Mouse (Mus musculus) adrenal gland, adult 18-20 months (tissue): Measurements from ENCODE around the gene Abtb1. TPM values are rescaled to one million over a fixed set of nuclear protein-coding genes. Genes with fewer than 3 reads are reported as not detected.

ENCODE experiments used
- DNase-seq, 2 experiments: peaks; one replicate each; pipeline ENCODE4 v3.0.0; 2021 to 2022; ENCODE audit warnings: low spot score in 2 of 2
- total RNA-seq, 2 experiments: library from RNA; stranded (reverse); gene quantifications; 1 replicate in 1 of 2; 2 replicates in 1 of 2; pipeline ENCODE4 v1.2.3; 2021

The Abtb1 gene
- total RNA-seq, 2 experiments from 2014 or later, result 17.1 to 25.0 TPM

GRCm38 (mm10) chr6:88857249-88857648 lies 15.5 kb upstream of the Abtb1 start:
- no peak for DNase-seq

DNA sequence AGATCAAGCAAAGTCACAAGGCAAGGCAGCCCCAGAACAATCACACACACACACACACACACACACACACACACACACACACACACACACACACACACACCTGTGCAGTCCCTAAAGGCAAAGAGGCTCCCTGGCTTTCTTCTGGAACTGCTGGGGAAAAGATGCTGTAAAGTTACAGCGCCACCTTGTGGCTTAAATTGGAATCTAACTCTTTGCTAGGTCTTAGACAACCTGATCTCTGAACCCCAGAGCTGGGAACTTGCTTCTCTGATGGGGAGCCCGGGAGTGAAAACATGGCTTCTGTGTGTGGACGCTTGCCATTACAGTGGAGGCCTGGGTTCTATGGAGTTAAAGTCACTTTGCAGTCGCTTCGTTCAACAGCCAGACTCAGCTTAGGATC lies 13.9 kb upstream of the Abtb1 start:
- peak; percentile 51 to 66 for DNase-seq

- DNase-seq, result no peak
Measured at GRCm38 (mm10) chr6:88854509-88854908, 12.7 kb upstream of the Abtb1 start.

DNA sequence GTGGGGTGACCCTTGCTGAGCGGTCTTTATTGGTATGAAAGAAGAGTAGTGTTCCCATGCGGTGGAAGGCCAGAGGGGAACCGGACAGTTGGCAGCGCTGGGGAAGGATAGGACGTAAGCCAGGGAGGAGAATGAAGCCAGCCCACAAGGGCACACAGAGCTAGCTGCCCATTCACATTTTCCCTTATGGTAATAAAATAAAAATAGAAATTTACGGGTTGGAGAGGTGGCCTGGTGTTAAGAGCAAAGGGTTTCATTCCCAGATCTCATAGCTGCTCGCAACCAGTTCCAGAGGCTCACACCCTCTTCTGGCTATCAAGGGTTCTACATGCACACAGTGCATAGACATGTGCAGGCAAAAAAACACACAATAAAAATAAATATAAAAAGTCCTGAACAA lies 8.2 kb upstream of the Abtb1 start:
- no peak for DNase-seq

- no peak for DNase-seq
Measured at GRCm38 (mm10) chr6:88849270-88849669, 7.5 kb upstream of the Abtb1 start.

GRCm38 (mm10) chr6:88847571-88847970 lies 5.8 kb upstream of the Abtb1 start:
- DNase-seq, result no peak

DNA sequence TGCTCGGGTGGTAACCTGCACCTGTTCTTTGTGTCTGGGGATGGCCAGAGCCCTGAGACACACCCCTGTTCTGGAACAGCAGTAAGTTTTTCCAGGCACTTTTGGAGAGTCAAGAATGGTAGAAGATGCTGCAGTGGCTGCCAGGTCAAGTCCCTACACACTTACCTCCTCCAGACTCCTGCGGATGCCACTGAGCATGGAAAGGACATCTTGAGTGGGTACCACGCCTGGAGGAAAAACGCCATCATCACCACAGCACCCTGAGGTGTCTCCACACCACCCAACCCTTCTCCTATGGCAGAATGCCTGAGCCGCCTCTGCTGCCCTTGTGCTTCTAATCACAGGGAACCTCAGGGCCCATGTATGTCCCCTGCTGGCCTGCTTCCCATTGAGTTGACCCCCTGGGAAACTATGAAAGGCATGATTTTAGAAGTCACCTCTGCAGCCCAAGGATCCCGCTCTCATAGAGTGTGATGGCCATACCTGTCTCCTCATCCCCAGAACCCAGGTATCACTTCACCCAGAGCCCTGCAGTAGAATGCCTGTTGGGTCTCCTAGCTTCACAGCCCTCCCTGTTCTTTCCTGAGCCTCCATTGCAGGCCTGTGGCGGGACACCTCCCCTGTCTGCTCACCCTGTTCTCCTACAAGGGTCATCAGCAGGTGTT lies 3.2 kb upstream of the Abtb1 start:
- no peak for DNase-seq

DNA sequence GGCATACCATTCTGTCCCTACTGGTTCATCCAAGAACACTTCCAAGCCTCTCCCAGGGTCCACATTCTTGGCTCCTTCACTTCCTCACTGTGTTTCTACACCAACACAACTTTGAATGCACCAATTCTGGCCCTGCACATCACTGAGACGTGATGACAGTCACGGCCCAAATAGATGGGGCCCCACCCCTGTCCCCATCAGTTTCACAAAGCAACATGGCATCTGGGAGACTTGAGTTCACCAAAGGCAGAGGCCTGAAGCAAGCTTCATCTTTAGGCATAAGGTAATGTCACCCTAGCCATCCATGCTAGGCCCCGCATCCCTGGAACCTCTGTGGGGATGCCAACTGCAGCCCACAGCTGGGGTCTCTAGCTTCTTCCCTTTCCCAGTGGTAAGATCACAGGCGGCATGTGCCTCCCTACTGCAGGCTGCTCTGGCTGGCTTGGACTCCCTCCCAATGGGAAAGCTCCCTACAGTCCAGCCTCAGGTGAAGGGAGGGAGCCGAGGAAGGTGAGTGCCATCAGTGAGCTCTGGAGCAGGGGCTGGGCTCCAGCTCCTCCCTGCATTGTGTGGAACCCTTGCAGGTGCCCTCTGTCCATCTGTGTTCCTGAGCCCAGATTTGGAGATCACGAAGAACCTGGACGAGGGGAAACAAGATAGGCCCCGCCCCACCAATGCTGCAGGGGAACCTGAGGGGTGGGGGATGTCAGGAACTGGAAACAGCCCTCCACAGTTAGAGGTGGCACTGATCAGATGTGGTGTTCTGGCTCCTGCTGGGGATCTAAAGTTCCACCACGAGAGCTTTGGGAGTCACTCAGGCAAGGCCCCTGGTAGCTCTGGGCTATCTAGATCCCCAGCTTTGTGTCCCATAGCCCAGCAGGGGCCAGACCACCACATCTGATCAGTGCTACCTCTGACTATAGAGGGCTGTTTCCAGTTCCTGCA lies 2.3 kb upstream of the Abtb1 start:
- no peak for DNase-seq

- DNase-seq, result no peak
Measured at GRCm38 (mm10) chr6:88843241-88843640, 1.5 kb upstream of the Abtb1 start.

GRCm38 (mm10) chr6:88842731-88843151 lies 957 bp upstream of the Abtb1 start:
- peak in 1 of 2 experiments; percentile 46 for DNase-seq

GRCm38 (mm10) chr6:88841514-88841780 lies 337 bp downstream of the Abtb1 start:
- no peak for DNase-seq

DNA sequence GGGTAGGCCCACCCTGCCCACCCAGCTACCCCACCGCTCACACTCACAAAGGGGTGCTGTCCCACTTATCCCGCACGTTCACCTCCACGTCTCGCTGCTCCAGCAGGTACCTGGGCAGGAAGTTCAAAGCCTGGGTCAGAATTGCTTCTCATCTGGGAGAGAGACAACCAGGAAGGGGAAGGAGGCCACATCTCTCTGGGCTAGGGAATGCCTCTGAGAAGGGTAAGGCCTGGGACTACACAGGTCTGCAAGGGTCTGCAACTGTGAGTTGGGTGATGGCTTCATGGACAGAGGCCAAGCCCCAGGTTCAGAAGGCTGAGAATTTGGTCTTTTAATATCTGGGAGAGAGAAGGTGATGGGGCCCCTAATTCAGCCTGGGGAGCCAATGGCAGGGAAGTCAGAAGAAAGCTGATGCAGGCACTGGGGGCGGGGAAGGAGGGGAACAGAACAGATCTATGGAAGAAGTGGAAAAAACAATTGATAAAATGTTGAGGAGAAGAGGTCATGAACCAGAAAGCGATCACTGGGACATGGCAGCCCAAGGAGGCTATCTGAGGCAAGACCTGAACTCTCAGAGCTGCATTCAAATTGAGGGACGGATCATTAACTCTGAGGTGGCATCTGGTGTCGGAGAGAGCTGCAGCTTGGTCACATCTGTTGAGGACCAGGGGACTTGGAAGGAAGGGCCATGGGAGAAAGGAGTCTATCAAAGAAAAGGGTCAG lies 832 bp downstream of the Abtb1 start:
- DNase-seq, result no peak

DNA sequence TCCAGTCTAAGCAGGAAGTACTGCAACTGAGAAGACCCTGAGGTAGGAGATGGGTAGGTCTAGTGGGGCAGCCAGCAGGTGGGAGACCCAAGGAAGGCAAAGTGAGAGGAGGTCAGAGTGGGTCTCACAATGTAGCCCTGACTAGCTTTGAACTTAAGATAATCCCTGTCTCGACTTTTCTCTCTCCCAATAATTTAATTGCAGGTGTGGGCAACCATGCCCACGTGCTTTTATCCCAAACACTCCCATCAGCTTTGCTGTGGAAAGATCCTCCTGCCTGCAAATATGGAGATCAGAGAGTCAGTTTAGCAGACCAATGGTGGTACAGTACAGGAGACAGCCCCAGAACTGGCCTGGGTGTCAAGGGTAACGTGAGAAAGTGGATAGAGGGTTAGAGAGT lies 1.6 kb downstream of the Abtb1 start:
- no peak for DNase-seq

DNA sequence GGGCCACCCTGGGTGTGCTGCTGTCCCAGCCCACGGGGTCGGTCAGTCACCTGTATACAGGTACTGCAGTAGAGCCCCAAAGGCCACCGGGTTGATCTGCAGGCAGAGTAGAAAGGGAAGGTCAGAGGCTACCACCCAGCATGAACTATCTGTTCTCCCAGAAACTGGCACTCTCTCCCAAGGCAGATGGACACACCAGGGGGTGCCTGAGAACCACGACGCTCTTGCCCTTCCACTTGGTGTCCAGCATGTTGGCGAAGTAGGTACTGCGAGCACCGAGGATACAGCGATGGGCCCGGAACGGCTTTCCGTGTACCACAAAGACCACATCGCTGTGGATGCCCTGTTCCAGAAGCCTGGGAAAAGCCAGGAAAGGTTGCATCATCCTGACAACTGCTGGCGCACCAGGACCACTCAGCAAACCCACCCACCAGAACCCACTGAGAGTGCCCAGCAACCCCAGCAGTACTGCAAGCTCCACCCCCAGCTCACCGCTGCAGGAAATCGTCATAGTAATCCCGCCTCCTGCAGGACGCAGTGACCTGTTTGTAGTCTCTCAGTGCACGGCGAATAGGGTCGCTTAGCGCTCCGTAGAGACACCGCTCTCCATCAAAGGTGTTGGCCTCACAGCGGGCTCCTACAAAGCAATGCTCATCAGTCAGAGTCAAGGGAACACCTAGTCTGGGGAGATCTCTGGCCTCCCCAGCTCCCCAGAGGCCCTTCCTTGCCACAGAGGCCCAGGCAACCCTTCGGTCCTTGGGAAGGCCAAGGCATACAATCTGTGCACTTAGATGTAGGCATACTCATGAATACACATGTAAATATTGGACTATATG lies 2.4 kb downstream of the Abtb1 start:
- DNase-seq, result no peak

DNA sequence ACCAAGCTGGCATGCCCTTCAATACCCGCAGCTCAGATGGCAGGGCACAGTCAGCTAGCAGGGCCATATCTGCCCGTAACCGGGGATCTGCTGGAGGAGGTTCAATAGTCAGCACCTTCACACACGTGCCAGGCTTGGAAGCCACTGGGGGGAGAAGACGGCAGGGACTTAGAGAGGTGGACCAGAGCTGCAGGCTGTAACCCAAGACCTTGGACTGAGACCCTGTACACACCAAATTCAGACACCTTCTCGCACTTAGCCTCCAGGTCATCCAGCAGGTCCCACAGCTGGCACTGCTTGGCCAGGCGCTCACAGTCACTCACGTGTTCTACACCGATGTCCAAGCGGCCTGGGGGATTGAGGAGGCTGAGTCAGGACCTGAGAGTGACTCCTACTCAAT lies 3.2 kb downstream of the Abtb1 start:
- no peak for DNase-seq

DNA sequence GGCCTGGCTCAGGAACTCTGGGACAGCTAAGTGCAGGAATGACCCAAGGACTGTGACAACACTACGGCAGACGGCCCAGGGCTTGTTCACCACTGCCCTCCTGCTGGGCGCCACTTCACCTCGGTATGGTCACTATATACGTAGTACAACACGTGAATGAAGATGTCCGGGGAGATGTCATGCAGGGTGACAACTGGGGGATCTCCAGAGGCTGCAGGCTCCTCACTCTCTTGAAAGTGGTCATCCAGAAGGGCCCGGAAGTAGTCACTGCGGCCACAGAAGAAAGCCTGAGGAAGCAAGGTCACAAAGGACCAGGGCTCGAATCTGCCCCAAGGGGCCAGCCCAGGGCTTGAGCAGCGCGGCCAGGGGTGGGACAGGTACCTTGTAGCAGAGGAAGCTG lies 3.8 kb downstream of the Abtb1 start:
- no peak for DNase-seq

GRCm38 (mm10) chr6:88836178-88836819 lies 5.5 kb downstream of the Abtb1 start:
- DNase-seq, result no peak

- DNase-seq, result no peak
Measured at GRCm38 (mm10) chr6:88835047-88835446, 6.7 kb downstream of the Abtb1 start.

DNA sequence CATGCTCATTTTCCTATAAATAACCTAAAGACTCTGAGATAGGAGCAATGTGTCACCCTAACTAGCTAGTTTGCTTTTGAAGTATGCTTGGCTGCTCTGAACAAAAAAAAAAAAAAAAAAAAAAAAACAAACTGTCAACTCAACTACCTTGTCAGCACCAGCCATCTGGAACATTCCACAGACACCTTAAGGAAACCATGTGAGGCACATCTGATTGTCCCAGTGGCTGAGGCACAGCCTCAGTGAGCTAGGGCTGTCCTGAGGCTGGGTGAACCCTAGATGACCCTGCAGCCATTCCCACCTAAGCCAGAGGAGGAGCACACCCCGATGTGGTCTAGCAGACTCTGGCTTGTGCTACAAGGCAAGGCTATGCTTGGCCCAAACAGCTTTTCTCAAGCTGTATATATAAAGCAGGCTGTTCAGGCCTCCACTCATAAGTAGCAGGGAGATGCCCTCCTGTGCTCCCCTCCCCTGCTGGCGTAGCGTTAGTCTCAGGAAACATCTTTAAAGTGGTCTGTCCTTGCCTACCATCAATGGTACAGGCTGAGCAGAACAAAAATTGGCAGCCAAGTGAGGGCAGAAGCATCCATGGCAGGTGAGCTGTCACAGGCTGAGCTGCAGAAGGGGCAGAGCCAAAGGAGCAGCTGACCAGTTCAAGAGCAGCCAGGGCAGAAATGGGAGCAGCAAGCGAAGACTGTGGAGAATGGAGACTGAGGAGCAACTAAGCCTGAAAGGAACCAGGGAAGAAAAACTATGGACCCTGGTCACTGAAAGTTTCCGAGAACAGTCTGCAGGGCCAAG lies 8.2 kb downstream of the Abtb1 start:
- no peak for DNase-seq

DNA sequence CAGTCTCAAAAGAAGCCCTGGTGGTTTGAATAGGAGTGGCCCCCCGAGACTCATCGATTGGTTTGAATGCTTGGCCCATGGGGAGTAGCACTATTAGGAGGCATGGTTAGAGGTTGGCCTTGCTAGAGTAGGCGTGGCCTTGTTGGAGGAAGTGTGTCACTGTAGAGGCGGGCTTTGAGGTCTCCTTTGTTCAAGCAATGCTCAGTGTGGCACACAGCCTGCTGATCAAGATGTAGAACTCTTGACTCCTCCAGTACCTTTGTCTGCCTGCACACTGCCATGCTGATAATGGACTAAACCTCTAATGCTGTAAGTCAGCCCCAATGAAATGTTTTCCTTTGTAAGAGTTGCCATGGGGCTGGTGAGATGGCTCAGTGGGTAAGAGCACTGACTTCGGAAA lies 9.1 kb downstream of the Abtb1 start:
- DNase-seq, result no peak
